7 mouse cellular contexts compared by ENCODE assay signal in genomic region chr10:37337172-37337620, GRCm38 (mm10).
DNase-seq lines count a peak whose midpoint lies in the region; ATAC-seq and TF ChIP-seq lines count a peak whose summit lies in the region.

No protein-coding gene starts in this region.

- no peaks in the 10 kb centered on the region for H3K36me3 ChIP-seq in embryonic facial prominence, embryonic 14.5 days (ENCODE audit: control insufficient read depth, insufficient read depth, low read length)
- H3K36me3 ChIP-seq in kidney, postnatal 0 days (ENCODE audit: insufficient read depth, low read length) = no peaks in the 10 kb centered on the region
- H3K36me3 ChIP-seq in stomach, embryonic 15.5 days = no peaks in the 10 kb centered on the region
- H3K36me3 ChIP-seq in forebrain, embryonic 15.5 days = no peaks in the 10 kb centered on the region

- no peak overlapping the region for H3K9ac ChIP-seq in embryonic facial prominence, embryonic 14.5 days (ENCODE audit: low read depth, low read length)
- H3K9ac ChIP-seq in kidney, postnatal 0 days (ENCODE audit: low read depth, low read length) = no peak overlapping the region
- H3K9ac ChIP-seq in stomach, embryonic 15.5 days = no peak overlapping the region
- H3K9ac ChIP-seq in forebrain, embryonic 15.5 days (replicated peaks) = no peak overlapping the region

- 32% methylated on average over 3 of the region's 3 CpGs for WGBS in embryonic facial prominence, embryonic 14.5 days
- 20% methylated on average over 3 of the region's 3 CpGs for WGBS in kidney, postnatal 0 days
- WGBS in stomach, embryonic 15.5 days = 10% methylated on average over 3 of the region's 3 CpGs
- 76% methylated on average over 3 of the region's 3 CpGs for WGBS in forebrain, embryonic 15.5 days

- DNase-seq in B cell, adult 2 months = peak; percentile 49 to 61
- peak; percentile 51 for DNase-seq in CD4-positive, CD25-positive, alpha-beta regulatory T cell, adult 2 months (ENCODE audit: low read depth, low spot score)
- DNase-seq in embryonic facial prominence, embryonic 14.5 days (ENCODE audit: low spot score) = peak; percentile 63
- DNase-seq in kidney, postnatal 0 days (ENCODE audit: low spot score) = peak; percentile 64
- DNase-seq in cerebellum, adult 9-11 months = no peak

- ATAC-seq in embryonic facial prominence, embryonic 14.5 days (ENCODE audit: low read depth) = no peak
- ATAC-seq in kidney, postnatal 0 days (replicated peaks; ENCODE audit: low FRiP score, low read depth) = no peak; the same call in 1 of the 2 replicates
- peak; percentile 83 for ATAC-seq in stomach, embryonic 15.5 days (ENCODE audit: insufficient read depth, low FRiP score, low read depth)
- no peak for ATAC-seq in forebrain, embryonic 15.5 days (replicated peaks)

- H3K4me3 ChIP-seq in embryonic facial prominence, embryonic 14.5 days (ENCODE audit: low read depth, low read length) = no peak overlapping the region
- no peak overlapping the region for H3K4me3 ChIP-seq in kidney, postnatal 0 days (replicated peaks; ENCODE audit: low read depth, low read length)
- H3K4me3 ChIP-seq in stomach, embryonic 15.5 days (replicated peaks) = no peak overlapping the region
- no peak overlapping the region for H3K4me3 ChIP-seq in forebrain, embryonic 15.5 days

- no peak for TF ChIP-seq CTCF in kidney, postnatal 0 days (IDR thresholded peaks at IDR 0.05; ENCODE audit: low read depth)

- no peaks in the 10 kb centered on the region; the same call in 1 of the 2 replicates for H3K4me1 ChIP-seq in embryonic facial prominence, embryonic 14.5 days (ENCODE audit: control insufficient read depth, insufficient read depth, low read length)
- H3K4me1 ChIP-seq in kidney, postnatal 0 days (replicated peaks; ENCODE audit: insufficient read depth, low read length) = peaks cover 6% of the 10 kb centered on the region; the same call in 1 of the 2 replicates
- H3K4me1 ChIP-seq in stomach, embryonic 15.5 days = no peaks in the 10 kb centered on the region
- H3K4me1 ChIP-seq in forebrain, embryonic 15.5 days = no peaks in the 10 kb centered on the region

- H3K4me2 ChIP-seq in embryonic facial prominence, embryonic 14.5 days (ENCODE audit: low read depth, low read length) = no peak overlapping the region
- H3K4me2 ChIP-seq in kidney, postnatal 0 days (ENCODE audit: low read length) = no peak overlapping the region
- H3K4me2 ChIP-seq in stomach, embryonic 15.5 days = no peak overlapping the region
- H3K4me2 ChIP-seq in forebrain, embryonic 15.5 days (replicated peaks) = no peak overlapping the region

- H3K27ac ChIP-seq in embryonic facial prominence, embryonic 14.5 days (replicated peaks; ENCODE audit: low read depth, low read length) = no peak overlapping the region
- no peak overlapping the region for H3K27ac ChIP-seq in kidney, postnatal 0 days
- peak overlapping the region; percentile 73 for H3K27ac ChIP-seq in stomach, embryonic 15.5 days
- no peak overlapping the region for H3K27ac ChIP-seq in forebrain, embryonic 15.5 days (replicated peaks)

- H3K27me3 ChIP-seq in embryonic facial prominence, embryonic 14.5 days (replicated peaks; ENCODE audit: control insufficient read depth, insufficient read depth, low read length) = no peaks in the 10 kb centered on the region
- no peaks in the 10 kb centered on the region for H3K27me3 ChIP-seq in kidney, postnatal 0 days (ENCODE audit: insufficient read depth, low read length)
- H3K27me3 ChIP-seq in stomach, embryonic 15.5 days (replicated peaks) = no peaks in the 10 kb centered on the region
- no peaks in the 10 kb centered on the region for H3K27me3 ChIP-seq in forebrain, embryonic 15.5 days

- H3K9me3 ChIP-seq in embryonic facial prominence, embryonic 14.5 days (ENCODE audit: control insufficient read depth, low read length) = no peaks in the 10 kb centered on the region
- H3K9me3 ChIP-seq in kidney, postnatal 0 days (replicated peaks; ENCODE audit: low read length) = no peaks in the 10 kb centered on the region
- no peaks in the 10 kb centered on the region for H3K9me3 ChIP-seq in stomach, embryonic 15.5 days
- no peaks in the 10 kb centered on the region for H3K9me3 ChIP-seq in forebrain, embryonic 15.5 days
